Mouse (Mus musculus) ovary, postnatal 10 days (tissue): ENCODE results near the gene Tnfrsf11a.
"Not testable (repeated sequence)": the region's sequence is repeated elsewhere in the genome, so short reads cannot be mapped to it uniquely, and the experiment has no call there.

Source experiments
- DNase-seq: peaks from one replicate; pipeline ENCODE4 v3.0.0; 2022; ENCODE audit warnings: low spot score

Gene Tnfrsf11a

GRCm38 (mm10) chr1:105786731-105787357 lies 6.3 kb downstream of the Tnfrsf11a start:
- DNase-seq: no peak

- no peak for DNase-seq
Measured at GRCm38 (mm10) chr1:105790103-105790502, 9.6 kb downstream of the Tnfrsf11a start.

- no peak for DNase-seq
Measured at GRCm38 (mm10) chr1:105794670-105795069, 14.2 kb downstream of the Tnfrsf11a start.

- no peak for DNase-seq
Measured at GRCm38 (mm10) chr1:105795705-105796104, 15.2 kb downstream of the Tnfrsf11a start.

- DNase-seq: no peak
Measured at GRCm38 (mm10) chr1:105800570-105800969, 20.1 kb downstream of the Tnfrsf11a start.

- no peak for DNase-seq
Measured at GRCm38 (mm10) chr1:105801252-105801651, 20.7 kb downstream of the Tnfrsf11a start.

- DNase-seq: no peak
Measured at GRCm38 (mm10) chr1:105802941-105803340, 22.4 kb downstream of the Tnfrsf11a start.

- no peak for DNase-seq
Measured at GRCm38 (mm10) chr1:105804285-105804684, 23.8 kb downstream of the Tnfrsf11a start.

- no peak for DNase-seq
Measured at GRCm38 (mm10) chr1:105805565-105805964, 25.0 kb downstream of the Tnfrsf11a start.

GRCm38 (mm10) chr1:105807028-105807722 lies 26.7 kb downstream of the Tnfrsf11a start:
- no peak for DNase-seq

- not testable (repeated sequence) for DNase-seq
Measured at GRCm38 (mm10) chr1:105812027-105812426, 31.5 kb downstream of the Tnfrsf11a start.

GRCm38 (mm10) chr1:105812960-105813708 lies 32.6 kb downstream of the Tnfrsf11a start:
- no peak for DNase-seq

GRCm38 (mm10) chr1:105813709-105814061 lies 33.2 kb downstream of the Tnfrsf11a start:
- DNase-seq: no peak

GRCm38 (mm10) chr1:105814402-105815270 lies 34.1 kb downstream of the Tnfrsf11a start:
- no peak for DNase-seq

GRCm38 (mm10) chr1:105815310-105815709 lies 34.8 kb downstream of the Tnfrsf11a start:
- DNase-seq: no peak

- no peak for DNase-seq
Measured at GRCm38 (mm10) chr1:105815736-105816135, 35.2 kb downstream of the Tnfrsf11a start.

- no peak for DNase-seq
Measured at GRCm38 (mm10) chr1:105819031-105819430, 38.5 kb downstream of the Tnfrsf11a start.

GRCm38 (mm10) chr1:105819740-105820139 lies 39.2 kb downstream of the Tnfrsf11a start:
- no peak for DNase-seq

- DNase-seq: no peak
Measured at GRCm38 (mm10) chr1:105824356-105824755, 43.8 kb downstream of the Tnfrsf11a start.

- no peak for DNase-seq
Measured at GRCm38 (mm10) chr1:105824980-105825379, 44.5 kb downstream of the Tnfrsf11a start.

- no peak for DNase-seq
Measured at GRCm38 (mm10) chr1:105827374-105827773, 46.9 kb downstream of the Tnfrsf11a start.

- no peak for DNase-seq
Measured at GRCm38 (mm10) chr1:105827786-105828345, 47.3 kb downstream of the Tnfrsf11a start.
